Mouse (Mus musculus) adrenal gland, adult 8-10 months (tissue): ENCODE measurements around the gene Sash3. TPM values are rescaled to one million over a fixed set of nuclear protein-coding genes. Genes with fewer than 3 reads are reported as not detected.
"Not testable (repeated sequence)": the region's sequence is repeated elsewhere in the genome, so short reads cannot be mapped to it uniquely, and the experiment has no call there.

ENCODE experiments used
- DNase-seq: peaks from one replicate; pipeline ENCODE4 v3.0.0; 2022
- total RNA-seq, 4 experiments: library from RNA; stranded (reverse); gene quantifications; 2 replicates each; pipeline ENCODE4 v1.2.4; 2022

The Sash3 gene
- total RNA-seq, 4 experiments from 2014 or later, result 1.6 to 2.4 (median 2.1) TPM

GRCm38 (mm10) chrX:48204469-48204868, 58.2 kb downstream of the Sash3 start:
- DNase-seq, result no peak

GRCm38 (mm10) chrX:48207761-48208487, 61.7 kb downstream of the Sash3 start:
- peak; percentile 6 for DNase-seq

- DNase-seq, result peak; percentile 76
These were observed 62.4 kb downstream of the Sash3 start, which contains the start of gene Zdhhc9 for GRCm38 (mm10) chrX:48208519-48209185. TSS of gene Zdhhc9 (minus strand) at chrX:48208878.

GRCm38 (mm10) chrX:48209746-48210145, 63.5 kb downstream of the Sash3 start:
- DNase-seq, result not testable (repeated sequence)

Other genes with a start within 250 kb of the Sash3 start
- gene Ocrl, start 234.0 kb upstream of the Sash3 start, total RNA-seq, result 10 to 100 TPM; 54.2 to 95.2 (median 75.8) TPM
- 10 to 100 TPM in 2 of 4 experiments, 1 to 10 TPM in 2; 1.9 to 40.1 (median 11.4) TPM for gene Apln, start 111.6 kb upstream of the Sash3 start, total RNA-seq
- gene Xpnpep2, start 37.7 kb upstream of the Sash3 start, total RNA-seq, result 1 to 10 TPM; 1.1 to 2.6 (median 1.5) TPM
- 10 to 100 TPM; 18.7 to 21.9 (median 20.2) TPM for gene Zdhhc9, start 62.4 kb downstream of the Sash3 start, total RNA-seq
- gene Utp14a, start 110.4 kb downstream of the Sash3 start, total RNA-seq, result 10 to 100 TPM; 15.5 to 18.3 (median 16.2) TPM
- 10 to 100 TPM; 10.7 to 13.1 (median 11.5) TPM for gene Bcorl1, start 194.9 kb downstream of the Sash3 start, total RNA-seq